Mouse (Mus musculus) heart, adult 9 months (tissue): ENCODE data around the gene Jag2.
A peak's percentile ranks its signal among the peaks of the same experiment; 100 is the strongest.

ENCODE experiments used
- DNase-seq, 2 experiments: peaks; one replicate each; pipeline ENCODE4 v3.0.0; 2022; ENCODE audit warnings: low spot score in 2 of 2

Gene Jag2

GRCm38 (mm10) chr12:112929562-112930352, at the start of gene Jag2:
TSS of gene Jag2 (minus strand) at chr12:112929776.
- peak; percentile 66 to 78 for DNase-seq

- no peak for DNase-seq
These were observed 47.6 kb upstream of the Jag2 start for GRCm38 (mm10) chr12:112977156-112977555.

- DNase-seq: peak; percentile 86 to 87
These were observed 46.9 kb upstream of the Jag2 start, which contains the start of gene Btbd6 for GRCm38 (mm10) chr12:112976371-112977073. TSS of gene Btbd6 (plus strand) at chr12:112976482.

GRCm38 (mm10) chr12:112974736-112975135, 45.2 kb upstream of the Jag2 start:
- DNase-seq: no peak

GRCm38 (mm10) chr12:112969616-112970015, 40.0 kb upstream of the Jag2 start:
- no peak for DNase-seq

- no peak for DNase-seq
These were observed 39.4 kb upstream of the Jag2 start for GRCm38 (mm10) chr12:112968943-112969342.

GRCm38 (mm10) chr12:112965783-112966182, 36.2 kb upstream of the Jag2 start:
- DNase-seq: no peak

GRCm38 (mm10) chr12:112961872-112962271, 32.3 kb upstream of the Jag2 start:
- no peak for DNase-seq

- peak in 1 of 2 experiments; percentile 45 for DNase-seq
These were observed 31.9 kb upstream of the Jag2 start for GRCm38 (mm10) chr12:112961428-112961827.

- DNase-seq: no peak
These were observed 29.8 kb upstream of the Jag2 start for GRCm38 (mm10) chr12:112959421-112959820.

GRCm38 (mm10) chr12:112958303-112958702, 28.7 kb upstream of the Jag2 start:
- DNase-seq: peak in 1 of 2 experiments; percentile 41

GRCm38 (mm10) chr12:112955800-112956199, 26.2 kb upstream of the Jag2 start:
- DNase-seq: peak; percentile 56 to 78

- DNase-seq: no peak
These were observed 23.5 kb upstream of the Jag2 start for GRCm38 (mm10) chr12:112952926-112953565.

GRCm38 (mm10) chr12:112952433-112952832, 22.9 kb upstream of the Jag2 start:
- peak; percentile 70 to 75 for DNase-seq

GRCm38 (mm10) chr12:112951150-112951842, 21.7 kb upstream of the Jag2 start:
- no peak for DNase-seq

GRCm38 (mm10) chr12:112950761-112951129, 21.2 kb upstream of the Jag2 start:
- DNase-seq: no peak

- DNase-seq: peak; percentile 86 to 87
These were observed 20.6 kb upstream of the Jag2 start for GRCm38 (mm10) chr12:112950040-112950760.

- no peak for DNase-seq
These were observed 17.7 kb upstream of the Jag2 start for GRCm38 (mm10) chr12:112947307-112947706.

- no peak for DNase-seq
These were observed 14.1 kb upstream of the Jag2 start for GRCm38 (mm10) chr12:112943669-112944068.

GRCm38 (mm10) chr12:112941776-112942713, 12.5 kb upstream of the Jag2 start, which contains the start of gene Nudt14:
TSS of gene Nudt14 (minus strand) at chr12:112942124.
- DNase-seq: peak; percentile 78 to 81
